Mouse (Mus musculus): ENCODE measurements around the gene Fancd2. TPM values are rescaled to one million over a fixed set of nuclear protein-coding genes. Genes with fewer than 3 reads are reported as not detected.

Fancd2 gene
- total and polyA plus RNA-seq, 2 experiments, result 0.18 to 0.22 TPM

DNA sequence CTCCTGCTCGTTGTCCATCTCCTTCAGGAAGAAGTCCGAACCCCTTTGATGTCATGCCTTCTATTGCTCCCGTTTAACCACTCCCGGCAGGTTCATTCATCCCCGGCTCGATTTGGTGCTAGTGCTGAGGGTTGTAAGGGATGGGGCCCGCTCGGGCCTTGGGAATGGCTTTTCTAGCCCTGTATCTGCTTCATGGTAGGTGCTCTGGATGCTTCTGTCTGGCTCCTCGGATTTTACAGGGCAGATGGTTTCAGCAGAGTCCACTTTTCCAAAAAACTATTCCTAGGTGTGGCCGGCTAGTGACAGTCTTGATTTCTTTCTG lies 73.7 kb downstream of the Fancd2 start:
- Histone ChIP-seq H3K9ac (ENCODE audit: low read depth, low read length) (peak overlapping the region; percentile 90), H3K27ac (replicated peaks; ENCODE audit: insufficient read depth, low read depth, low read length) (peak overlapping the region; percentile 71), H3K36me3 (ENCODE audit: control insufficient read depth, insufficient read depth, low read length) (no peaks in the 10 kb centered on the region), H3K79me2 (ENCODE audit: control insufficient read depth, insufficient read depth, low read length) (peaks cover 31% of the 10 kb centered on the region), H3K4me3 (ENCODE audit: insufficient read depth, low read depth, low read length) (peak overlapping the region; percentile 94), H3K27me3 (ENCODE audit: control insufficient read depth, insufficient read depth, low read length) (no peaks in the 10 kb centered on the region), H3K4me1 (ENCODE audit: control insufficient read depth, insufficient read depth, low read length) (peaks cover 11% of the 10 kb centered on the region; the same call in 1 of the 2 replicates)
- 5% methylated on average over 10 of the region's 10 CpGs for WGBS
- DNase-seq (ENCODE audit: extremely low read depth, low read depth, low spot score), result no peak
- TF ChIP-seq POLR2A (IDR thresholded peaks at IDR 0.05; ENCODE audit: extremely low read depth, insufficient read depth, low read length) (no peak), CTCF (IDR thresholded peaks at IDR 0.05; ENCODE audit: low read depth, low read length) (no peak)

- 0 out of 2 replicates have a peak, but pooled peaks cover 2% of the 10 kb centered on the region for H3K36me3 ChIP-seq (ENCODE audit: control insufficient read depth, insufficient read depth, low read length)
- no peak overlapping the region for H3K27ac ChIP-seq (replicated peaks; ENCODE audit: insufficient read depth, low read depth, low read length)
- H3K9ac ChIP-seq (ENCODE audit: low read depth, low read length), result no peak overlapping the region
- no peak overlapping the region for H3K4me3 ChIP-seq (ENCODE audit: insufficient read depth, low read depth, low read length)
- H3K79me2 ChIP-seq (ENCODE audit: control insufficient read depth, insufficient read depth, low read length), result peaks cover 36% of the 10 kb centered on the region
- no peak for TF ChIP-seq POLR2A (IDR thresholded peaks at IDR 0.05; ENCODE audit: extremely low read depth, insufficient read depth, low read length)
- TF ChIP-seq CTCF (IDR thresholded peaks at IDR 0.05; ENCODE audit: low read depth, low read length), result no peak
- peak; percentile 37 for DNase-seq (ENCODE audit: extremely low read depth, low read depth, low spot score)
- no peaks in the 10 kb centered on the region for H3K27me3 ChIP-seq (ENCODE audit: control insufficient read depth, insufficient read depth, low read length)
- 50% methylated on average over 6 of the region's 6 CpGs for WGBS
- peaks cover 11% of the 10 kb centered on the region; the same call in 1 of the 2 replicates for H3K4me1 ChIP-seq (ENCODE audit: control insufficient read depth, insufficient read depth, low read length)
Measured at GRCm38 (mm10) chr6:113608871-113609270, 77.4 kb downstream of the Fancd2 start.

DNA sequence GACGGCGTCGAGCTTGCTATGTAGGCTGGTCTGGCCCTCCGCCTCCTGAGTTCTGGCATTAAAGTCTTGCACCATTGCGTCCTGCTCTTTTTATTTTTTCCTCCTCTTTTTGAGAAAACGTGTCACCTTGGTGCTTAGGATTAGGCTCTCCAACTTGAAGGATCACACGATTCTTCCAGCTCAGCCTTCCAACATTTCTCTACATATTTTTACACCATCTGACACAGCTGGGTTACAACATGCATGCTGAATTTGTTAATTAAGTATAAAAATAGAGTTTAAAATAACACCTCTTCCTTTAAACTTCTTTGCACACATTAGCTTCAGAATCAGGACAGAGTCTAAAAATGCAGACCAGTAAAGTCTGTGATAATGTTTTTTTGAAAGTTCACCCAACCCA lies 77.8 kb downstream of the Fancd2 start:
- Histone ChIP-seq H3K36me3 (ENCODE audit: control insufficient read depth, insufficient read depth, low read length) (0 out of 2 replicates have a peak, but pooled peaks cover 2% of the 10 kb centered on the region), H3K9ac (ENCODE audit: low read depth, low read length) (no peak overlapping the region), H3K27me3 (ENCODE audit: control insufficient read depth, insufficient read depth, low read length) (no peaks in the 10 kb centered on the region), H3K4me3 (ENCODE audit: insufficient read depth, low read depth, low read length) (no peak overlapping the region), H3K79me2 (ENCODE audit: control insufficient read depth, insufficient read depth, low read length) (peaks cover 36% of the 10 kb centered on the region), H3K4me1 (ENCODE audit: control insufficient read depth, insufficient read depth, low read length) (peaks cover 11% of the 10 kb centered on the region; the same call in 1 of the 2 replicates), H3K27ac (replicated peaks; ENCODE audit: insufficient read depth, low read depth, low read length) (no peak overlapping the region)
- DNase-seq (ENCODE audit: extremely low read depth, low read depth, low spot score), result no peak
- no peak for TF ChIP-seq CTCF (IDR thresholded peaks at IDR 0.05; ENCODE audit: low read depth, low read length)
- no peak for TF ChIP-seq POLR2A (IDR thresholded peaks at IDR 0.05; ENCODE audit: extremely low read depth, insufficient read depth, low read length)
- WGBS, result 91% methylated on average over 7 of the region's 7 CpGs

- Histone ChIP-seq H3K9ac (ENCODE audit: low read depth, low read length) (no peak overlapping the region), H3K27me3 (ENCODE audit: control insufficient read depth, insufficient read depth, low read length) (no peaks in the 10 kb centered on the region), H3K79me2 (ENCODE audit: control insufficient read depth, insufficient read depth, low read length) (peaks cover 15% of the 10 kb centered on the region; the same call in 1 of the 2 replicates), H3K4me3 (ENCODE audit: insufficient read depth, low read depth, low read length) (no peak overlapping the region), H3K27ac (replicated peaks; ENCODE audit: insufficient read depth, low read depth, low read length) (no peak overlapping the region), H3K4me1 (ENCODE audit: control insufficient read depth, insufficient read depth, low read length) (0 out of 2 replicates have a peak, but pooled peaks cover 2% of the 10 kb centered on the region), H3K36me3 (ENCODE audit: control insufficient read depth, insufficient read depth, low read length) (peaks cover 13% of the 10 kb centered on the region; the same call in 1 of the 2 replicates)
- TF ChIP-seq CTCF (IDR thresholded peaks at IDR 0.05; ENCODE audit: low read depth, low read length), result no peak
- TF ChIP-seq POLR2A (IDR thresholded peaks at IDR 0.05; ENCODE audit: extremely low read depth, insufficient read depth, low read length), result no peak
- WGBS, result 71% methylated on average over 8 of the region's 8 CpGs
- no peak for DNase-seq (ENCODE audit: extremely low read depth, low read depth, low spot score)
Measured at GRCm38 (mm10) chr6:113612258-113612969, 80.9 kb downstream of the Fancd2 start.

DNA sequence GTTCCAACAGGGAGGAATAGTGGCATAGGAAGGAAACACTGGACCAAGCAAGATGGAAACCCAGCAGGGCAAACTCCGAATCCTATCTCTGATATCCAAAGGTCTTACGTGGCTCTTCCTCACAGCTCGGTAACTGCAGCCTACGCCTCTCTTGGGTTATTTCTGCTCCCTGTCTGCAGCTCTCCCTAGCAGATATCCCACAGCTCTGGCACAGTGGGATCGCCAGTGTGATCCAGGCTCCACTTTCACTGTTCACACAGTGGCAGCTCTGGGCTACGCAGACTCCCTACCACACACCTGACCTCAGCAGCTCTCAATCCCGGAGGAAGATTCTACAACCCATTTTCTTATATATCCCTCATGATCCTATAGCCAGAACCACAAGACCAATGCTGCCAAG lies 82.7 kb downstream of the Fancd2 start:
- WGBS, result 95% methylated on average over 7 of the region's 7 CpGs
- Histone ChIP-seq H3K79me2 (ENCODE audit: control insufficient read depth, insufficient read depth, low read length) (peaks cover 6% of the 10 kb centered on the region; the same call in 1 of the 2 replicates), H3K4me1 (ENCODE audit: control insufficient read depth, insufficient read depth, low read length) (no peaks in the 10 kb centered on the region), H3K27me3 (ENCODE audit: control insufficient read depth, insufficient read depth, low read length) (no peaks in the 10 kb centered on the region), H3K27ac (replicated peaks; ENCODE audit: insufficient read depth, low read depth, low read length) (no peak overlapping the region), H3K36me3 (ENCODE audit: control insufficient read depth, insufficient read depth, low read length) (peaks cover 13% of the 10 kb centered on the region; the same call in 1 of the 2 replicates), H3K4me3 (ENCODE audit: insufficient read depth, low read depth, low read length) (no peak overlapping the region), H3K9ac (ENCODE audit: low read depth, low read length) (no peak overlapping the region)
- TF ChIP-seq POLR2A (IDR thresholded peaks at IDR 0.05; ENCODE audit: extremely low read depth, insufficient read depth, low read length) (no peak), CTCF (IDR thresholded peaks at IDR 0.05; ENCODE audit: low read depth, low read length) (no peak)
- no peak for DNase-seq (ENCODE audit: extremely low read depth, low read depth, low spot score)

DNA sequence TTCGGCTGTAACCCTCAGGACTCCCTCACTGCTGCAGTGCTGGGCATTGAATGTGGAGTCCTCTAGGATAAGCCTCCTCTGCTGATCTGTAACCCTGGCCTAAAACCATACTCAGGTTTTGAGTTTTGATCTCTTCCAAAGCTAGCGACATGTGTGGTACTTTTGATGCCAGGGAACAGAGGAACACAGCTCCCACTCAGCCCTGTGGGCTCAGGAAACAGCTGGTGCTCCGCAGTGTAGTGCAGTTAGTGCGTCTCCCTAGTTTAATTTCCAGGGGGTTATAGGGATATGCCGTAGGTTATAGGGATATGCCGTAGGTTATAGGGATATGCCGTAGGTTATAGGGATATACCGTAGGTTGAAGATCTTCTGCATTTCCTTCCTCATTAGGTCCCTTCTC lies 83.5 kb downstream of the Fancd2 start:
- no peak for DNase-seq (ENCODE audit: extremely low read depth, low read depth, low spot score)
- Histone ChIP-seq H3K36me3 (ENCODE audit: control insufficient read depth, insufficient read depth, low read length) (peaks cover 13% of the 10 kb centered on the region; the same call in 1 of the 2 replicates), H3K9ac (ENCODE audit: low read depth, low read length) (no peak overlapping the region), H3K27me3 (ENCODE audit: control insufficient read depth, insufficient read depth, low read length) (no peaks in the 10 kb centered on the region), H3K79me2 (ENCODE audit: control insufficient read depth, insufficient read depth, low read length) (peaks cover 5% of the 10 kb centered on the region; the same call in 1 of the 2 replicates), H3K27ac (replicated peaks; ENCODE audit: insufficient read depth, low read depth, low read length) (no peak overlapping the region), H3K4me3 (ENCODE audit: insufficient read depth, low read depth, low read length) (no peak overlapping the region), H3K4me1 (ENCODE audit: control insufficient read depth, insufficient read depth, low read length) (no peaks in the 10 kb centered on the region)
- WGBS, result 97% methylated on average over 8 of the region's 8 CpGs
- no peak for TF ChIP-seq CTCF (IDR thresholded peaks at IDR 0.05; ENCODE audit: low read depth, low read length)
- no peak for TF ChIP-seq POLR2A (IDR thresholded peaks at IDR 0.05; ENCODE audit: extremely low read depth, insufficient read depth, low read length)

All from liver, adult 2 months (tissue).